Mouse (Mus musculus) MN1 (cell line): ENCODE results near the gene Gpr160.

ENCODE experiments used
- DNase-seq: peaks from one replicate; pipeline ENCODE4 v3.0.0-alpha.2; 2016; ENCODE audit warnings: low spot score

The Gpr160 gene

DNA sequence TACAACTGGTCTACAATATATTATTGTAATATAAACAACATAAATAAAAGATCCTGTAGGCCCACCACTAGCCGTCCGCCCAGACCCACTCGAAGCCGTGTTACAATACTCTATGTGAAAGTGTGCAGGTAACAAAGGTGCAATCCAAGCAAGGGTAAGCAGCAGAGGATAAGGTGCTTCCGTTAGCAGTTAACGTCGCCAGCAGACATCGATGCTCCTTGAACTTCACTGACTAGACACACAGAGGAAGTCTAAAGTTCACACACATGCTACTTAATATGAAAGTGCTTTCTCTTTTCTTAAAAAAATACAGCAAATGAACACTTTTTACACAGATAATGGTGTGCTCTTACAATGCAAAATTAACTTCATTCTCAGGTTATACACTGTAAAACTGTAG is 43.7 kb downstream of the Gpr160 start:
- no peak for DNase-seq

DNA sequence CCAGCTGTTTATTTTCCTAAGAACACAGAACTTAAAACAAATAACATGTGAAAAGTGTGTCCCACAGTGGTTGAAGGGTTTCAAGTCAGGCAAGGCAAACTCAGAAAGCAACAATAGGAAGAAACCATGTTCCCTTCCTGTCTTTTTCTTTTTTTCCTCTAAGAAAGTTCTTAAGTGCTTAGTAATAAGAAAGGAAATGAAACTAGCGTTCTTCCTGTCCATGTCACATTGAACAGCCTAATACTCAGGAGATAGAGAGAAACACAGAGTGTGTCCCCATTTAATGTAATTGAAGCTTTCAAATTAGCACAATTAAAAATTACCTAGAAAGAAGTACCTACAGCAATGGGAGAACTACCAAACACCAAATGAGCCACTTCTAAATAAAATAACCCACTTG is 48.9 kb downstream of the Gpr160 start:
- no peak for DNase-seq

DNA sequence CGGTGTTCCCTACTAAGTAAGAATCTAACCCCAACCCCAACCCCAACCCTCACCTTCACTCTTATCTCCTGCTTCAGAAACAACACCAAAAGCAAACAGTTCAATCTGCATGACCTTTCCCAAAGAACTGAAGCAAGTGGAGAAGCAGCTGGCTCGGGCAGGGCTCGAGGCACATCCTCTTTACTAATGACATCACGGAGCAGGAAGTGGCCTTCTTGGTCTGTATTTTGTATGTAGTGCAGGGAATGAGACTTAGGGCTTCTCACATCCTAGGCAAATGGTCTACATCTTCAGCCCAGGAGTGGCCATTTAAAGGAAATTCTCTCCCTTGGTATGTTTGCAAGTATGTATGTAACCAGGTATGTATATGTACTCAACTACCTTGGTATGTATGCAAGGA is 61.4 kb downstream of the Gpr160 start:
- DNase-seq, result no peak

DNA sequence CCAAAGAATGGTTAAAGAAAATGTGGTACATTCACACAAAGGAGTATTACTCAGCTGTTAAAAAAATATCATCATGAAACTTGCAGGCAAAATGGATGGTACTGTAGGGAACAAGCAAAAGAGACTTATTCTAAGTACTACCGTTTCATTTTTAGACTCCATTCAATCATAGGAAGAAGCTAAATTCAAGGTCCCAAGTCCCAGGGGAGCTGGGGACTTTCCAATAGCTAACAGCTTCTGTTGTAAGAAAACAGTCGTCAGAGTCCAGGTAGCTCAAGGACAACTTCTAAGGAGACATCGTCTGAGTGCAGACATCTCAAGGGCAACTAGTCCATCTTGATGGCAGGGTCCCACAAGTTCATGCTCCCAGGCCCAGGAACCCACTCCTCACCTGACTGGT is 71.9 kb downstream of the Gpr160 start:
- no peak for DNase-seq

DNA sequence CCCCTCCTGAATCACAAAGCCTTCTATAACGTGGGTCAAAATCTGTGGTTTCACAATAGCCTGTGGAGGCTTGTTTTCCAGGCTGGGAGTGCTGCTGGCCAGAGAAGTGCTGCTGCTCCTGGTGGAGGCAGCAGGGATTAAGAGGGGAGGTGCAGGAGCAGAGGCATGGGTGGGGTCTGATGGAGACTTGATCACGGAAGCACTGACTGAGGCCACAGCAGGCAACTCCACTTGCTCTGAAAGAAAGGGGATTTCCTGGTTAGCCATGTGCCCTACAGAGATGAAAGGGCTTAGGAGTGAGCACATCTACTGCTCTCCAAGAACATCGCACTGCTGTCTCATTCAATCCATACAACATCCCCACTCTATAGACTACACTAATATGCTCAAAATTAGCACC is 74.1 kb downstream of the Gpr160 start:
- DNase-seq, result no peak

DNA sequence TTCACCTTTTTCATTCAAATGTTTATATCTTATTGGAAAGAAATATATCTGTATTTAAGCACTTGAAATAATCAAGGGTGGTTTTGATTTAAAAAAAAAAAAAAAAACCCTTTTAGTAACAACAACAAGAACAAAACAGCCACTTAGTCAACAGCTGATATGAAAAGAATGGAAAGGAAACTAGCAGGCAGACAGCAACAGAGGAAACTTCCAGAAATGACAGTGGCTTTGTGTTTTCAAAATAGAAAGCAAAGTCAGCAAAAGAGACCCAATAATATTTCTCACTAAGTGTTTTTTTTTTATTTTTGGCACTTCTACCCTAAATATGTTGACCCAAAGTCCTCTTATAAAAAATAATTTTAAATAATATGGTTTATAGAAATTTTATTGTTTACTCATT is 78.6 kb downstream of the Gpr160 start:
- DNase-seq, result no peak
